Mouse (Mus musculus): ENCODE measurements around the gene Grb2. TPM values are rescaled to one million over a fixed set of nuclear protein-coding genes. Genes with fewer than 3 reads are reported as not detected.
"Not testable (repeated sequence)": the region's sequence is repeated elsewhere in the genome, so short reads cannot be mapped to it uniquely, and the experiment has no call there.

Grb2 gene
- polyA plus RNA-seq, 1 experiment from 2014 or later = 54.2 TPM

DNA sequence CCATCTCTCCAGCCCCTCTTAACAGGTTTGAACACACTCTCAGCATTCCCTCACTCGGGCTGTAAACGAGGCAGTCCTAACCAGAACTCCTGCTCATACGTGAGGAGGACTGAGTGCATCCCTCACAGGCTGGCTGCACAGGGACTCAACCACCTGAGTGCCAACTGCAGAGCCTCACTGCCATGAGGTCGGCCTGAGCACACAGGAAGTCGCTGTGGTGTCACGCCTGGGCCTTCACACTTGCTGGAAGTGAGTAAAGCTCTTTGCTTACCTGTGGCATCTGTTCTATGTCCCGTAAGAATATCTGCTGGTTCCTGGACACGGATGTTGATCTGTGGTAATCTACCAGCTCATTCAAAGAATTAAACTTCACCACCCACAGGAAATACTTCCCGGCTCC is 62.0 kb downstream of the Grb2 start:
- no peak overlapping the region for H3K9ac ChIP-seq (ENCODE audit: low read length)
- H3K9me3 ChIP-seq (ENCODE audit: control insufficient read depth, low read length) = no peaks in the 10 kb centered on the region

DNA sequence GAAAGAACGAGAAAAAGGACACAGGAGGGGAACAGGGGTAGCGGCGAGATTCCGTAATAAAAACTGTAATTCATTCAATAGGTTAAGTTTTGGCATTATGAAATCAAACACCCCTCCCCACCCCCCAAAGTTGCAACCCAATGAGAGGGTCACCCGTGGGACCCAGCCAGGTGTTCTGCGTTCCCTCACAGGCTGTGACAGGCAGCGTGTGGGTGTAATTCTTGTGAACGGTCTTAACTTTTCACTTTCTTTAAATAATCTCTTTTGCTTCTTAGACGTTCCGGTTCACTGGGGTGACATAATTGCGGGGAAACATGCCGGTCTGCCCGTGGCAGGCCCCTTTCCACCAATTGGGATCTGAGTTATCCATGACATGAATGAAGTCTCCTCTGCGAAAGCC is 62.9 kb downstream of the Grb2 start:
- not testable (repeated sequence) for H3K4me1 ChIP-seq (replicated peaks; ENCODE audit: control insufficient read depth, insufficient read depth); H3K36me3 ChIP-seq (ENCODE audit: control insufficient read depth, insufficient read depth, low read length); DNase-seq (ENCODE audit: low spot score); H3K4me3 ChIP-seq (ENCODE audit: low read depth, low read length); H3K27ac ChIP-seq (replicated peaks); H3K4me2 ChIP-seq (replicated peaks; ENCODE audit: low read depth); H3K9ac ChIP-seq (ENCODE audit: low read length); H3K27me3 ChIP-seq (ENCODE audit: control insufficient read depth, insufficient read depth, low read length); ATAC-seq (ENCODE audit: low FRiP score, low TSS enrichment); H3K9me3 ChIP-seq (ENCODE audit: control insufficient read depth, low read length)
- whole genome bisulfite sequencing = 60% methylated on average over 14 of the region's 14 CpGs

More for the DNA sequence above, 62.0 kb downstream of the Grb2 start:
- no peak overlapping the region for H3K4me2 ChIP-seq (replicated peaks; ENCODE audit: low read depth)
- WGBS = 86% methylated on average over 9 of the region's 9 CpGs
- TF ChIP-seq CTCF (IDR thresholded peaks at IDR 0.05; ENCODE audit: low read depth) (no peak), EP300 (optimal IDR thresholded peaks at IDR 0.05) (no peak)
- H3K27ac ChIP-seq (replicated peaks) = no peak overlapping the region
- no peak for ATAC-seq (ENCODE audit: low FRiP score, low TSS enrichment)
- H3K4me1 ChIP-seq (replicated peaks; ENCODE audit: control insufficient read depth, insufficient read depth) = no peaks in the 10 kb centered on the region
- H3K36me3 ChIP-seq (ENCODE audit: control insufficient read depth, insufficient read depth, low read length) = peaks cover 6% of the 10 kb centered on the region; the same call in 1 of the 2 replicates
- DNase-seq (ENCODE audit: low spot score) = no peak
- H3K4me3 ChIP-seq (ENCODE audit: low read depth, low read length) = no peak overlapping the region
- no peaks in the 10 kb centered on the region for H3K27me3 ChIP-seq (ENCODE audit: control insufficient read depth, insufficient read depth, low read length)

DNA sequence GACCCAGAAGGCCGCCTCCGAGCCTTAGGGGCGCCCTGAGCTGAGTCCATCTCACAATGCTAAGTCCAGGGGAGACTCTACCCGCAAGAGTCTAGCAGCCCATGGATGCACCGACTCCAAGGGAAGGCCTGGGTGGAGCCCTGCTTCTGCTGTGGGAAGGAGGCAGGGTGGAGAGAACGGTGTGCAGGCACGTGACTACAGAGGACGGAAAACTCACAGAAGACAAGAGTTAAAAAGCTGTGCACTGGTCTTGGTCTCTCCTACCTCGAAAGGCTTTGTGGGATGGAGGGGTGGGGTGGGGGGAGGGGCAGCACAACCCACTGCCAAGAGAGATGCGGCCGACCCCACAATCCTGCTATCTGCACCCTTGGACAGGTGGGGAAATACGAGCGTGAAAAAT is 64.1 kb downstream of the Grb2 start:
- Histone ChIP-seq H3K9ac (ENCODE audit: low read length) (no peak overlapping the region), H3K4me3 (ENCODE audit: low read depth, low read length) (no peak overlapping the region), H3K4me2 (replicated peaks; ENCODE audit: low read depth) (no peak overlapping the region), H3K36me3 (ENCODE audit: control insufficient read depth, insufficient read depth, low read length) (peaks cover 6% of the 10 kb centered on the region; the same call in 1 of the 2 replicates), H3K4me1 (replicated peaks; ENCODE audit: control insufficient read depth, insufficient read depth) (no peaks in the 10 kb centered on the region), H3K27ac (replicated peaks) (no peak overlapping the region), H3K9me3 (ENCODE audit: control insufficient read depth, low read length) (no peaks in the 10 kb centered on the region), H3K27me3 (ENCODE audit: control insufficient read depth, insufficient read depth, low read length) (no peaks in the 10 kb centered on the region)
- WGBS = 90% methylated on average over 13 of the region's 13 CpGs
- TF ChIP-seq EP300 (optimal IDR thresholded peaks at IDR 0.05) (no peak), CTCF (IDR thresholded peaks at IDR 0.05; ENCODE audit: low read depth) (no peak)
- ATAC-seq (ENCODE audit: low FRiP score, low TSS enrichment) (no peak), DNase-seq (ENCODE audit: low spot score) (no peak)

DNA sequence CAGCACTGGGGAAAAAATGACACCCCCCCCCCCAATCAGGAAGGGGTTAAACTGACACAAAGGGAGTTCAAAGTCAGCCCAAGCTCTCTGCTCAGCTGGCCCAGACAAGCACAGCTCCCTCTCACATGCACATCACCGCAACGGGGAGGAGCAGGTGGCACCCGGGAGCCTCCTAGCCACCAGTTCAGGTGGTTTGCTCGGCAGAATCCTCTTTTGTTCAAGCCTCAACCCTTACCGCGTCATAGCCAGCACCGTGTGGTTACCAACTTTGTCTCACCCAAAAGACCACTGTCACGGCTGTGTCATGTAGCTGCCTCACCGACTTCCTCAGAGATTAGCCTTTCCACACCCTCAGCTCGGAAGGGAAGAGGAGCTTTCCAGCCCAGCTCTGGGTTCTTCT is 65.1 kb downstream of the Grb2 start:
- no peak overlapping the region for H3K9ac ChIP-seq (ENCODE audit: low read length)
- WGBS = 69% methylated on average over 10 of the region's 10 CpGs
- no peak overlapping the region for H3K4me3 ChIP-seq (ENCODE audit: low read depth, low read length)
- no peaks in the 10 kb centered on the region for H3K27me3 ChIP-seq (ENCODE audit: control insufficient read depth, insufficient read depth, low read length)
- H3K27ac ChIP-seq (replicated peaks) = no peak overlapping the region
- ATAC-seq (ENCODE audit: low FRiP score, low TSS enrichment) (no peak), DNase-seq (ENCODE audit: low spot score) (no peak)
- peaks cover 6% of the 10 kb centered on the region; the same call in 1 of the 2 replicates for H3K36me3 ChIP-seq (ENCODE audit: control insufficient read depth, insufficient read depth, low read length)
- H3K4me1 ChIP-seq (replicated peaks; ENCODE audit: control insufficient read depth, insufficient read depth) = no peaks in the 10 kb centered on the region
- no peaks in the 10 kb centered on the region for H3K9me3 ChIP-seq (ENCODE audit: control insufficient read depth, low read length)
- no peak for TF ChIP-seq CTCF (IDR thresholded peaks at IDR 0.05; ENCODE audit: low read depth)
- no peak for TF ChIP-seq EP300 (optimal IDR thresholded peaks at IDR 0.05)
- H3K4me2 ChIP-seq (replicated peaks; ENCODE audit: low read depth) = no peak overlapping the region

DNA sequence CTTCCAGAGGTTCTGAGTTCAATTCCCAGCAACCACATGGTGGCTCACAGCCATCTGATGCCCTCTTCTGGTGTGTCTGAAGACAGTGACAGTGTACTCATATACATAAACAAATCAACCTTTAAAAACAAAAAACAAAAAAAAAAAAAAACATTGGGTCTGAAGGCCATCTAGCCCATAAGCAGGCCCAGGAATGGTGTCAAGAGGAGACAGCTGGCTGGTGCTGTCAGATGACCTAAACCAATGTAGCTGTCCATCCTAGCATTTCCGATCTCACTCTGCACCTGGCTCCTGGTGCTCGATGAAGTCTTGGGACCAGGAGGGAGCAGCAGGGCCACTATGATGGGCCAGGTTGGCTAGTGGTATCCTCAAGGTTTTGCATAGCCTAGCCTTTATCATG is 65.7 kb downstream of the Grb2 start:
- no peak overlapping the region for H3K27ac ChIP-seq (replicated peaks)
- H3K4me2 ChIP-seq (replicated peaks; ENCODE audit: low read depth) = no peak overlapping the region
- WGBS = 95% methylated on average over 2 of the region's 2 CpGs
- H3K36me3 ChIP-seq (ENCODE audit: control insufficient read depth, insufficient read depth, low read length) = peaks cover 6% of the 10 kb centered on the region; the same call in 1 of the 2 replicates
- no peaks in the 10 kb centered on the region for H3K9me3 ChIP-seq (ENCODE audit: control insufficient read depth, low read length)
- H3K27me3 ChIP-seq (ENCODE audit: control insufficient read depth, insufficient read depth, low read length) = no peaks in the 10 kb centered on the region
- TF ChIP-seq CTCF (IDR thresholded peaks at IDR 0.05; ENCODE audit: low read depth) = no peak
- no peak overlapping the region for H3K9ac ChIP-seq (ENCODE audit: low read length)
- no peak for ATAC-seq (ENCODE audit: low FRiP score, low TSS enrichment)
- no peak overlapping the region for H3K4me3 ChIP-seq (ENCODE audit: low read depth, low read length)
- DNase-seq (ENCODE audit: low spot score) = no peak
- no peaks in the 10 kb centered on the region for H3K4me1 ChIP-seq (replicated peaks; ENCODE audit: control insufficient read depth, insufficient read depth)

DNA sequence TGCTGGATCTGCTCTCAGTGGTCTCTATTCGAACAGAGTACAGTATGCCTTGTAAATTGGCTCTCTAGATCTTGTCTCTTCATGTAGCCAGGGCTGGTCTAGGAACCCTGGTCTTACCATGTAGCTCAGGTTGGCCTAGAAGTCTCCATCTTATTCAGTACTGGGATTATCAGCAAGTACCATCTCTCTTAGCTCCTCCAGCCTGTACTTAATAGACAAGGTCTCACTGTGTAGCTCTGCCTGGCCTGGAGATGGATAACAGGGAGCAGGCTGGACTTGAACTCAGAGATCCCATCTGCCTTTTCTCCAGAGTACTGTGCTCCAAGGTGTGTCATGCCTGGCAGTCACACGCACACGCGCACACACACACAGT is 66.7 kb downstream of the Grb2 start:
- ATAC-seq (ENCODE audit: low FRiP score, low TSS enrichment) (no peak), DNase-seq (ENCODE audit: low spot score) (no peak)
- TF ChIP-seq EP300 (optimal IDR thresholded peaks at IDR 0.05) = no peak
- TF ChIP-seq CTCF (IDR thresholded peaks at IDR 0.05; ENCODE audit: low read depth) = no peak
- H3K4me2 ChIP-seq (replicated peaks; ENCODE audit: low read depth) = no peak overlapping the region
- 85% methylated on average over 4 of the region's 4 CpGs for whole genome bisulfite sequencing
- H3K27ac ChIP-seq (replicated peaks) = no peak overlapping the region
- no peak overlapping the region for H3K9ac ChIP-seq (ENCODE audit: low read length)
- H3K36me3 ChIP-seq (ENCODE audit: control insufficient read depth, insufficient read depth, low read length) = peaks cover 2% of the 10 kb centered on the region; the same call in 1 of the 2 replicates
- H3K9me3 ChIP-seq (ENCODE audit: control insufficient read depth, low read length) = no peaks in the 10 kb centered on the region
- no peaks in the 10 kb centered on the region for H3K4me1 ChIP-seq (replicated peaks; ENCODE audit: control insufficient read depth, insufficient read depth)
- no peak overlapping the region for H3K4me3 ChIP-seq (ENCODE audit: low read depth, low read length)
- no peaks in the 10 kb centered on the region for H3K27me3 ChIP-seq (ENCODE audit: control insufficient read depth, insufficient read depth, low read length)
